Mouse (Mus musculus): ENCODE results near the gene Poln.

The Poln gene

DNA sequence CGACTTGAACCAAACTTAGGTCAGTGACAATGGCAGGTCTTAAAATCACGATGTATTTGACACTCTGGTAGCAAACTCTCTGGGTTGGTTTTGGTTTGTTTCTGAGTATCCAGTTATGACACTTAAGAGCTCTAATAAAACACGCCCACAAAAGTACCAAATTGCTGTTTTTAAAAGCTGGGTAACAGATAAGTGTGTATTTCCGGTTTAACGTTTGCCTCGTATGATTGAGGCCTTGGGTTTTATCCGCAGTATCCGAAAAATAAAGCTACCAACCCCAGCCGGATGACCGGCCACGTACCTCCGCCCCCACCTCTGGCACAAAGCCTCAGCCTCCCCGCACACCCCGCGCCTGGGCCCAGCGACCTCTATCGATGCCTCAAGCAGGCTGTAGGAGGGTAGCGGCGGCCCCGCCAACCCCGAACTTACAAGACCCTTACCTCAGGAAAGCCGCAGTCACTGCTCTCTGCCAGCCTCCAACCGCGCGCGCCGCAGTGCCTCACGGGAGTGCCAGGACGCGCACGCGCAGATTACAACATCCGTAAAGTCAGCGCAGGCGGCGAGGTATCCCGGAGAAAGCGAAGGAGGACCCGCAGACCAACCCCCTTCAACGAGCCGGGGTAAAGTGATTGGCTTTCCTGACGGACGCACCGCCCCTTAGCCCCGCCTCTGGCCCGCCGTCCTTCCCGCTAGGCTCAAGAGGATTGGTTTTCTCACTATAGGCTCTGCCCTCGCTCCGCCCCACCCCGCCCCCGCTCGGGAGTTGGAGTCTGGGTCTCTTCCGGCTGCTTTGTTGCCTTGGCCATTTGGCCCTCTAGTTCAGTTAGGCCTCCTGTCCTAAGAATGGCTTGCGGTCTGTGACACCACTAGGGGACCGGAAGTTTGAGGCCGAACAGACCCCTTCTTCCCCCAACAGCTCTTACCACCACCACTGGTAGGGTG is at the start of gene Poln, which contains the start of gene Haus3:
TSS of gene Poln (minus strand) at position 499 of the 942 bp plus-strand sequence.
TSS of gene Haus3 (minus strand) at position 578 of the 942 bp plus-strand sequence.
- DNase-seq (ENCODE audit: low spot score in 2 of 2): peak; percentile 93 to 94

DNA sequence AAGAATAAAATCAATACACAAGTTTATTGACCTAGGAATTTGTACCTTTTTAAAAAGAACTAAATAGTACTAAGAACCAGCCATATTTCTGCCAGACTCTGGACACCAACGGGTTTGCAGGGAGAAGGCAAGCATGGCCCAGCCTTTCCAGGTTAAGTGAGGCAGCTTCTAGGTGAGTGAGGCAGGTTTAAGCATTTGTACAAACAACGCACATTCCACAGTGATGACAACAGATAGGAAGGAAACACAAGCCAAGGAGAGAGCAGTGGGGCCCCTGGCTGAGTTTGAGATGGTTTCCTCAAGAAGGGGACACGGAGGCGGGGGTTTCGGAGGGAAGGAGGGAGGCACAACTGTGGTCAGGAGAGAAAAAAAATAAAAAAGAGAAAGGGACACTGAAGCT is 49.4 kb upstream of the Poln start:
- no peak for DNase-seq (ENCODE audit: low spot score in 2 of 2)

DNA sequence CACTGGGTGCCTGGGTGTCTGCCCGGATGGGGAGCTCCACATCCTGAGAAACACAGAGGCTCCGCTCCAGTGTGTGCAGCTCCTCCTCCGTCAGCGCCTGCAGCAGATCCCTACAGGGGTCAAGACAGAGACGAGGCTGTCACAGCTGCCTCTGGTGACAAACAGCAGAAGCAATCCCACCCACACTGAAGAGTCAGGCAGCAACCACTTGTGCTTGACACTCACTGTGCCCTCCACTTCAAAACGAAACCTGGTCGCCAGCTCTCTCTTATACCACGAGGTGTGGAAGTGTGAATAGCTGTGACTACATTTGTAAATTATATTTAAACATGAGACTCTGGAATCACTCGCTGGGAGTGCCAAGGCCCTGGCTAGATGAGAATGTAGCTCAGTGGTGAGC is 48.5 kb upstream of the Poln start:
- DNase-seq (ENCODE audit: low spot score in 2 of 2): no peak

DNA sequence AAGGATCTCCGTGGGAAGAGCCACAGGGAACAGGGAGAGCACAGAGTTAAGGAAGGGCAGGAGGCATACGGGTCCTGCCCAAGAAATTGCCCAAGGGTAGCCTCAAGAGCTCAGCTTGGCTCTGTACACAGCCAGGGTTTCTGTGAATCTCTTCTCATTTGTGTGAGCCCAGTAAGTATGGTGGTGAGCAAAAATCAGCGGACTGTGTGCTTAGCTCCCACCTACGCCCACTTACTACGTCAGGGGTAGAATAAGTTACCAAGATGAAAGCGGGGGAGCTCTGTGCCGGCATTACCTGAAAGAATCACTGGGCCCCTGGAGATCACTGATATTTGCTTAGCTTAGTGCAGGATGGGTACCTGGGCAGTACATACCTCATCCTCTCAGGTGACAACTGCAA is 46.8 kb upstream of the Poln start:
- no peak for DNase-seq (ENCODE audit: low spot score in 2 of 2)

GRCm38 (mm10) chr5:34213659-34214058 is 44.4 kb upstream of the Poln start:
- DNase-seq (ENCODE audit: low spot score in 2 of 2): no peak

DNA sequence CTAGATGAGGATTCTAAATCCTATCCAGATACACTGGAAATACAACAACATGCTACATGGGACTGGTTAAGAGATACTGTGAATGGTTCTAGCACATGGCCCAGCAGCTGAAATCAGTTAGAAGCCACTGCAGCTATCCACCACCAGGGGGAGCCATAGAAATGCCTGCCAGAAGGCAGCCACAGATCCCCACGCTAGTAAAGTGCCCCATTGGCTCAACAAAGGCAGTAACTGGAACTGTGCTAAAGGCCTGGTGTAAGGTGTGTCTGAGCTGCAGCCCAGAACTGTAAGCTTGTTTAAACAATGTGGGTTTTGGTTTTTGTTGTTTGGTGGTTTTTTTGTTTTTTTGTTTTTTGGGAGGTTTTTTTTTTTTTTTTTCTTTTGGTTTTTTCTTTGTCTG is 41.0 kb upstream of the Poln start:
- DNase-seq (ENCODE audit: low spot score in 2 of 2): peak; percentile 44 to 70

- DNase-seq (ENCODE audit: low spot score in 2 of 2): no peak
Measured at GRCm38 (mm10) chr5:34207503-34207902, 38.3 kb upstream of the Poln start.

DNA sequence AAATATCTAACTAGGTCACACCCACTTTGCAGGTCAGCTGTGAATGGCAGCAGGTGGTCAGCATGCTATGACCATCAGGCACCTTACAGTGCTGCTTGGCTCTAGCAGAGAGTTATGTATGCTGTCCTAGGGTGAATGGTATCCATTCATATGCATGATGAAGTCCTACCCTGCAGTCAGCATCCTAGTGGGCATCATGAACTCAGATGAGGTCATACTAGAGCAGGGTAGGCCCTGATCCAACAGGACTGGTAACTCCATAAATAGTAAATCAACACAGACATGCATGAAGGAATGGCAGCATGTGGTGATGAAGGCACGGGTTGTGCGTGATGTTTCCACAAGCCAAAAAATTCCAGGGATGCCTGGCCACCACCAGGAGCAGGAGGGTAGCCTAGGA is 36.5 kb upstream of the Poln start:
- DNase-seq (ENCODE audit: low spot score in 2 of 2): no peak

DNA sequence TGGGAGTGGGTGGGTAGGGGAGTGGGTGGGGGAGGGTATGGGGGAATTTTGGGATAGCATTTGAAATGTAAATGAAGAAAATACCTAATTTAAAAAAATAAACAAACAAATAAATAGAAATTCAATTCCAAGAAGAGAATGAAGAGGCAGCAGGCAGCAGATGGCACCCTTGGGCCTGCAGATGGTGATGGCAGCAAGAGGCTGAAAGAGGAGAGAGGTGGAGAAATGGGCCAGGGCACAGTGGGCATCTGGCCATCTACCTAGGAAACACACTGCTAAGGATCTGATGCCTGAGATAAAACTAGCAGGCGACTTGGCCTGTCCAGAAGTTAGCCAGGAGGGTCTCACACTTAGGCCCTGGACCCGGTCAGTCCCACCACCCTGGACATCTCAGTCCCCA is 35.7 kb upstream of the Poln start:
- no peak for DNase-seq (ENCODE audit: low spot score in 2 of 2)

GRCm38 (mm10) chr5:34202006-34202405 is 32.8 kb upstream of the Poln start:
- no peak for DNase-seq (ENCODE audit: low spot score in 2 of 2)

- DNase-seq (ENCODE audit: low spot score in 2 of 2): no peak
Measured at GRCm38 (mm10) chr5:34201396-34201795, 32.1 kb upstream of the Poln start.

GRCm38 (mm10) chr5:34198615-34199014 is 29.4 kb upstream of the Poln start:
- no peak for DNase-seq (ENCODE audit: low spot score in 2 of 2)

DNA sequence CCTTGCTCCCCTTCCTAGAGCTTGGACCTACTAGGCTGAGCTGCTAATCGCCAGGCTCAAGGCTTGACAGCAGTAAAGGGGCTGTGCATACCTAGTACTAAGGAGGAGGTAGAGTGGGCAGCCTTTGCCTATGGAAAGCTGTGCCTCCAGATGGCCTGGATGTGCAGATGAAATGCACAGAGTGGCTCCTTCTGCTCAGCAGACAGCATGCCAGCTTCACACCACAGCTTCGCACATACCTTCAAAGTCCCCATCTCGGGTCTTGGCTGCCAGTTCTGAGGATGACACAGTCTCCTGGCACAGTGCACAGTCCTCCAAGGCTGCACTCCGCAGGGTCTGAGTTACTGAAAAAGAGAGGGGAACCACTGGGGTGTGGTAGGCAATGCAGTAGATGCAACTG is 28.0 kb upstream of the Poln start:
- no peak for DNase-seq (ENCODE audit: low spot score in 2 of 2)

DNA sequence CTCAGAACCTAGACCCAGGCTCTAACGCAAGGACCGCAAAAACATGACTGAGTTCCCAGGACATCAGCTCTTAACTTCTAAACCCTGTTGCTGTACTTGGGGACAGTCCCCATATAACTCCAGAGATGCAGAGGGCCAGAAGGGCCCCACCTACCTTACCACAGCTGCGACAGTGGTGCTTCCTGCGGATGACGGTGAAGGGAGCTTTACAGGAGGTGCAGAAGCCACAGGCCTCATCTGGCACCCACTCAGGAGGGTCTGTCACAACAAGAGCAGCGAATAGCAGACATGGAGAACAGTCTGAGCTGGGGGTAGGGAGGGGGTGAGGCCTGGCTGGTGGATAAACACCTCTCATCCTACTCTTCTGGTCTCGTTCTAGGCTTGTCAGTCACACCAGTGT is 27.2 kb upstream of the Poln start:
- peak; percentile 24 to 28 for DNase-seq (ENCODE audit: low spot score in 2 of 2)

GRCm38 (mm10) chr5:34195786-34196185 is 26.5 kb upstream of the Poln start:
- no peak for DNase-seq (ENCODE audit: low spot score in 2 of 2)

GRCm38 (mm10) chr5:34194975-34195662 is 25.9 kb upstream of the Poln start:
- DNase-seq (ENCODE audit: low spot score in 2 of 2): no peak

GRCm38 (mm10) chr5:34194426-34194825 is 25.2 kb upstream of the Poln start:
- DNase-seq (ENCODE audit: low spot score in 2 of 2): no peak

DNA sequence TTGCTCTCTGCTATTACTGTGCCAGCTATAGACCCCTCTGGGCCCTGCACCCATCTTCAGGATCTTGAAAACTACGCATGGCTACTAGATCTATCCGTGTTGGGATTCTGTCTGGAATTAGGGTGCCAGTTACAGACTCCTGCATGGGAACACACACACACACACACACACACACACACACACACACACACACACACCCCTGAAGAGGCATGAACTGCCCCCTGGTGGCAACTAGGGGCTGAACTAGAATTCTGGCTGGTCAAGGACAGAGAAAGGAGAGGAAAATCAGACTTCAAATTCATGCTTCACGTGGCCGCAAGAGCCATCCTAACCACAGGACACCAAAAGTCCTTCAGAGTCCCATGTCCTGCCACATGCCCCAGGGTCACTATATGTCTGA is 22.6 kb upstream of the Poln start:
- DNase-seq (ENCODE audit: low spot score in 2 of 2): no peak

- no peak for DNase-seq (ENCODE audit: low spot score in 2 of 2)
Measured at GRCm38 (mm10) chr5:34191021-34191420, 21.8 kb upstream of the Poln start.

GRCm38 (mm10) chr5:34189521-34189920 is 20.3 kb upstream of the Poln start:
- DNase-seq (ENCODE audit: low spot score in 2 of 2): no peak

- no peak for DNase-seq (ENCODE audit: low spot score in 2 of 2)
Measured at GRCm38 (mm10) chr5:34188856-34189255, 19.6 kb upstream of the Poln start.

DNA sequence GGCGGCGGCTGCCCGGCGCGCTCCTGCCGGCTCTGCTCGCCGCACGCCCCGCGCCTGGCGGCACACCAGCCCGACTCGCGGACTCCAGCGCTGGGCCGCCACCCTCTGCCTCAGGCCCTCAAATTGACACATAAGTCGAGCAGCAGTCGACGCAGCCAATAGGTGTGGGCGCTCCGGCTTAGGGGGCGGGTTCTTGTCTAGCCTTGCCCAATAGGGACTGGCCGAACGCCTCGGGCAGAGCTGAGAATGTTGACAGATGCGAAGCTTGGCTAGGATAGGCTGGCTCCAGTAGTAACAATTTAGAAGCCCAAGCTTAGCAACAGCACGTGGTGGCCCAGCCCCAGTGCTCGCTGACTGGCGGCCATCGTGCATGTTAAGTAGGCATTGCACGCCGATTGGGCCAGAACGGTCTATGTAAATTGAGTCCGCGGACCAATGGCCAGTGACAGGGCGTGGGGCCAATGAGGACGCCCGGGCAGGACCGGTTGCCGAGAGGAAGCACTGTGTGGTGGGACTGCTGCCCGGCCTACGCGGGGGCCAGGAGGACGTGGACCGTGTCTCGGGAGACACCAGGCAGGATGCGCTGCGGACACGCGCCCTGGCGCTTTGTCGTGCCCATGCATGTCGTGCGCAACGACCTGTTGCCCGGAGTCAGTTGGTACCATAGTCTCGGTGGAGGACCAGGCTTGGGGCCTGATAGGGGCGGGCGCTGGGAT is 18.5 kb upstream of the Poln start, which contains the start of gene Mxd4:
TSS of gene Mxd4 (minus strand) at position 120 of the 716 bp plus-strand sequence.
- DNase-seq (ENCODE audit: low spot score in 2 of 2): peak; percentile 92 to 93

All from spleen, postnatal 14 days (tissue).